Mouse (Mus musculus) ES-E14 (cell line): ENCODE results near the gene Syngap1. TPM values are rescaled to one million over a fixed set of nuclear protein-coding genes. Genes with fewer than 3 reads are reported as not detected.
A peak's percentile ranks its signal among the peaks of the same experiment; 100 is the strongest.

Source experiments
- DNase-seq: peaks from one replicate; pipeline ENCODE4 v3.0.0-alpha.2; 2013; ENCODE audit warnings: low read depth, low spot score
- H3K27ac ChIP-seq: 2 replicates; pipeline ENCODE4 v1.5.1; 2012; ENCODE audit warnings: low read depth, mild to moderate bottlenecking, low read length, moderate library complexity, mixed read lengths; ENCODE audit not compliant: poor library complexity, insufficient read depth, severe bottlenecking
- H3K36me3 ChIP-seq: 2 replicates; pipeline ENCODE4 v1.6.1; 2012; ENCODE audit warnings: mild to moderate bottlenecking, low read length, moderate library complexity, mixed read lengths; ENCODE audit not compliant: control insufficient read depth, poor library complexity, insufficient read depth, severe bottlenecking
- H3K4me1 ChIP-seq, 2 experiments: fragments of 150-350 bp in 1 of 2; sonication (generic) in 1 of 2; 2 replicates each; pipeline ENCODE4 v1.6.1; 2012; ENCODE audit warnings: low read length in 2 of 2, mild to moderate bottlenecking in 1 of 2, mixed read lengths in 1 of 2; ENCODE audit not compliant: control insufficient read depth in 2 of 2, insufficient read depth in 2 of 2, poor library complexity in 1 of 2
- H3K4me3 ChIP-seq, 2 experiments: fragments of 150-350 bp in 1 of 2; sonication (generic) in 1 of 2; 2 replicates each; pipeline ENCODE4 v1.5.1; 2012; ENCODE audit warnings: low read length in 2 of 2, low read depth in 1 of 2, mild to moderate bottlenecking in 1 of 2, mixed read lengths in 1 of 2; ENCODE audit not compliant: insufficient read depth in 1 of 2, poor library complexity in 1 of 2, severe bottlenecking in 1 of 2
- H3K9ac ChIP-seq: 2 replicates; pipeline ENCODE4 v1.6.1; 2012; ENCODE audit warnings: low read depth, mild to moderate bottlenecking, low read length, mixed read lengths; ENCODE audit not compliant: poor library complexity, insufficient read depth, severe bottlenecking
- H3K9me3 ChIP-seq: fragments of 150-350 bp; sonication (generic); 2 replicates; pipeline ENCODE4 v1.6.1; 2012; ENCODE audit warnings: low read depth, mild to moderate bottlenecking, low read length; ENCODE audit not compliant: control insufficient read depth, insufficient read depth
- CHD2 ChIP-seq: IDR thresholded peaks from 2 replicates; pipeline ENCODE4 v1.6.1; 2014; ENCODE audit warnings: mild to moderate bottlenecking, low read depth, low read length, inconsistent platforms
- HCFC1 ChIP-seq: IDR thresholded peaks from 2 replicates; pipeline ENCODE4 v1.6.1; 2012; ENCODE audit warnings: low read length, inconsistent platforms, borderline replicate concordance; ENCODE audit not compliant: insufficient read depth
- MAFK ChIP-seq: IDR thresholded peaks from 2 replicates; pipeline ENCODE4 v1.6.1; 2014; ENCODE audit warnings: mild to moderate bottlenecking, low read depth, low read length, inconsistent platforms; ENCODE audit not compliant: insufficient read depth
- ZC3H11A ChIP-seq: IDR thresholded peaks from 2 replicates; pipeline ENCODE4 v1.6.1; 2012; ENCODE audit warnings: low read depth, mild to moderate bottlenecking, inconsistent platforms, low read length, borderline replicate concordance
- ZNF384 ChIP-seq: IDR thresholded peaks from 2 replicates; pipeline ENCODE4 v1.6.1; 2012; ENCODE audit warnings: low read depth, low read length, inconsistent platforms
- in situ Hi-C, 2 experiments: fragments of 600-800 bp; cut with MboI; formaldehyde crosslinking; loops; one replicate each; pipeline ENCODE4 v1.15.1; 2025; ENCODE audit warnings: low sequenced_read_pairs in 2 of 2, inconsistent platforms in 1 of 2; ENCODE audit not compliant: unreplicated experiment in 2 of 2
- total RNA-seq: library from RNA; depleted of rRNA; stranded (reverse); fragments of 300-350 nt; gene quantifications from 2 replicates; pipeline ENCODE4 v1.2.3, GENCODE M21; 2012; rRNA removed

The Syngap1 gene
- total RNA-seq, 1 experiment: 6.6 TPM

- DNase-seq: peak; percentile 94
- TF ChIP-seq ZC3H11A (no peak), MAFK (no peak), HCFC1 (peak; percentile 85), CHD2 (no peak), ZNF384 (no peak)
These were observed 76.8 kb downstream of the Syngap1 start for GRCm38 (mm10) chr17:27017564-27018499.

GRCm38 (mm10) chr17:27018555-27019196, 77.6 kb downstream of the Syngap1 start:
- H3K4me1 ChIP-seq: peaks cover 1 to 36% of the 10 kb centered on the region in 2 experiments; a peak in 3 of 4 replicates
- peak overlapping the region; percentile 85 for H3K9ac ChIP-seq
- H3K4me3 ChIP-seq: peak overlapping the region; percentile 52 to 67
- no peaks in the 10 kb centered on the region for H3K9me3 ChIP-seq
- peak overlapping the region; percentile 74; the same call in 1 of the 2 replicates for H3K27ac ChIP-seq
- H3K36me3 ChIP-seq: peaks cover 27% of the 10 kb centered on the region
- DNase-seq: no peak
- in situ Hi-C loops: no loop called here
- no peak for TF ChIP-seq MAFK
- TF ChIP-seq ZNF384: no peak
- no peak for TF ChIP-seq CHD2
- TF ChIP-seq ZC3H11A: no peak
- no peak for TF ChIP-seq HCFC1

More at GRCm38 (mm10) chr17:27017564-27018499, 76.8 kb downstream of the Syngap1 start:
- no peaks in the 10 kb centered on the region for H3K9me3 ChIP-seq
- H3K9ac ChIP-seq: peak overlapping the region; percentile 85
- peaks cover 2 to 34% of the 10 kb centered on the region in 2 experiments for H3K4me1 ChIP-seq
- H3K27ac ChIP-seq: peak overlapping the region; percentile 74
- H3K36me3 ChIP-seq: peaks cover 26% of the 10 kb centered on the region
- in situ Hi-C loops: no loop called here
- H3K4me3 ChIP-seq: peak overlapping the region; percentile 52 to 67

GRCm38 (mm10) chr17:27021076-27021475, 80.0 kb downstream of the Syngap1 start:
- no peak overlapping the region for H3K4me3 ChIP-seq

GRCm38 (mm10) chr17:27021736-27022135, 80.7 kb downstream of the Syngap1 start:
- Histone ChIP-seq H3K9me3 (no peaks in the 10 kb centered on the region), H3K27ac (no peak overlapping the region), H3K4me3 (no peak overlapping the region), H3K9ac (no peak overlapping the region), H3K36me3 (peaks cover 38% of the 10 kb centered on the region), H3K4me1 (peaks cover 1 to 34% of the 10 kb centered on the region in 2 experiments; a peak in 3 of 4 replicates)
- in situ Hi-C loops: no loop called here
- TF ChIP-seq ZC3H11A (no peak), HCFC1 (no peak), MAFK (no peak), ZNF384 (no peak), CHD2 (no peak)
- no peak for DNase-seq

More at GRCm38 (mm10) chr17:27021076-27021475, 80.0 kb downstream of the Syngap1 start:
- no peak overlapping the region for H3K27ac ChIP-seq
- peaks cover 35% of the 10 kb centered on the region for H3K36me3 ChIP-seq
- DNase-seq: no peak
- no peak overlapping the region for H3K9ac ChIP-seq
- in situ Hi-C loops: no loop called here
- TF ChIP-seq ZC3H11A: no peak
- TF ChIP-seq MAFK: no peak
- TF ChIP-seq ZNF384: no peak
- peaks cover 1 to 34% of the 10 kb centered on the region in 2 experiments; a peak in 3 of 4 replicates for H3K4me1 ChIP-seq
- no peaks in the 10 kb centered on the region for H3K9me3 ChIP-seq

Other genes starting within 250 kb of the Syngap1 start
- 16.6 and 36.3 TPM in 2 replicates for gene Crebrf, start 225.6 kb upstream of the Syngap1 start, total RNA-seq
- 24.5 and 26.1 TPM in 2 replicates for gene Bnip1, start 160.2 kb upstream of the Syngap1 start, total RNA-seq
- 1.1 and 3.0 TPM in 2 replicates for gene Nkx2-5, start 96.2 kb upstream of the Syngap1 start, total RNA-seq
- gene Kifc5b, start 24.2 kb upstream of the Syngap1 start, total RNA-seq: 52.5 and 83.4 TPM in 2 replicates
- 9.4 and 13.3 TPM in 2 replicates for gene Phf1, start 8.2 kb upstream of the Syngap1 start, total RNA-seq
- gene Cuta, start 1.7 kb upstream of the Syngap1 start, total RNA-seq: 43.0 and 60.0 TPM in 2 replicates
- 6.7 and 8.2 TPM in 2 replicates for gene Zbtb9, start 31.9 kb downstream of the Syngap1 start, total RNA-seq
- 36.4 and 53.2 TPM in 2 replicates for gene Bak1, start 87.8 kb downstream of the Syngap1 start, total RNA-seq
- 44.1 and 74.5 TPM in 2 replicates for gene Itpr3, start 116.1 kb downstream of the Syngap1 start, total RNA-seq
- gene Uqcc2, start 192.7 kb downstream of the Syngap1 start, total RNA-seq: 175 and 199 TPM in 2 replicates
- gene Ip6k3, start 226.5 kb downstream of the Syngap1 start, total RNA-seq: 0.27 TPM in 1 of 2 replicates, not detected in the other